Mouse (Mus musculus) megakaryocyte, embryonic 14.5 days (primary cell): ENCODE measurements around the gene Zfp689.

Source experiments
- FLI1 ChIP-seq: IDR thresholded peaks from 2 replicates; pipeline ENCODE4 v1.6.1; 2012; ENCODE audit warnings: low read length, inconsistent platforms, mixed read lengths
- GATA1 ChIP-seq: IDR thresholded peaks from 3 replicates; pipeline ENCODE4 v1.6.1; 2012; ENCODE audit warnings: mixed read lengths, low read length, inconsistent platforms, borderline replicate concordance

- TF ChIP-seq GATA1, result no peak
- TF ChIP-seq FLI1, result no peak
Observed at GRCm38 (mm10) chr7:127393944-127394333, 55.0 kb downstream of the Zfp689 start.
